Mouse (Mus musculus): Measurements from ENCODE around the gene Rnd2. TPM values are rescaled to one million over a fixed set of nuclear protein-coding genes. Genes with fewer than 3 reads are reported as not detected.
"Not testable (repeated sequence)": the region's sequence is repeated elsewhere in the genome, so short reads cannot be mapped to it uniquely, and the experiment has no call there.

Rnd2 gene
- polyA plus RNA-seq, 1 experiment from 2014 or later = 16.0 TPM

GRCm38 (mm10) chr11:101462583-101463440, 2.0 kb upstream of the Rnd2 start:
- Histone ChIP-seq H3K36me3 (peaks cover 9% of the 10 kb centered on the region), H3K9me3 (no peaks in the 10 kb centered on the region), H3K27ac (no peak overlapping the region), H3K4me3 (replicated peaks) (no peak overlapping the region), H3K4me2 (peak overlapping the region; percentile 95; the same call in 1 of the 2 replicates), H3K4me1 (peaks cover 43% of the 10 kb centered on the region), H3K27me3 (replicated peaks) (no peaks in the 10 kb centered on the region), H3K9ac (no peak overlapping the region)
- 28% methylated on average over 13 of the region's 13 CpGs for WGBS
- ATAC-seq (ENCODE audit: insufficient read depth, low FRiP score, low read depth) = no peak

GRCm38 (mm10) chr11:101465101-101465868, 486 bp downstream of the Rnd2 start:
- no peaks in the 10 kb centered on the region for H3K27me3 ChIP-seq (replicated peaks)
- no peaks in the 10 kb centered on the region for H3K9me3 ChIP-seq
- peak overlapping the region; percentile 89 for H3K4me3 ChIP-seq (replicated peaks)
- H3K4me1 ChIP-seq = peaks cover 38% of the 10 kb centered on the region
- H3K9ac ChIP-seq = peak overlapping the region; percentile 68
- H3K27ac ChIP-seq = peak overlapping the region; percentile 94
- H3K36me3 ChIP-seq = peaks cover 5% of the 10 kb centered on the region
- WGBS = under 1% methylated on average over 51 of the region's 51 CpGs
- peak overlapping the region; percentile 95 for H3K4me2 ChIP-seq
- peak; percentile 40 for ATAC-seq (ENCODE audit: insufficient read depth, low FRiP score, low read depth)

GRCm38 (mm10) chr11:101465869-101466551, 1.2 kb downstream of the Rnd2 start, which contains the start of gene Vat1:
Gene Vat1, minus strand, starts transcription at chr11:101466230.
- 2% methylated on average over 60 of the region's 60 CpGs for WGBS

GRCm38 (mm10) chr11:101466552-101466950, 1.8 kb downstream of the Rnd2 start:
- H3K9ac ChIP-seq; H3K9me3 ChIP-seq; H3K27ac ChIP-seq; ATAC-seq (ENCODE audit: insufficient read depth, low FRiP score, low read depth); H3K36me3 ChIP-seq; H3K27me3 ChIP-seq (replicated peaks): not testable (repeated sequence)
- Histone ChIP-seq H3K4me2 (peak overlapping the region; percentile 95), H3K4me1 (peaks cover 38% of the 10 kb centered on the region), H3K4me3 (replicated peaks) (peak overlapping the region; percentile 89)
- 62% methylated on average over 5 of the region's 5 CpGs for WGBS

More at GRCm38 (mm10) chr11:101465869-101466551, 1.2 kb downstream of the Rnd2 start, which contains the start of gene Vat1:
- ATAC-seq (ENCODE audit: insufficient read depth, low FRiP score, low read depth) = peak; percentile 59
- Histone ChIP-seq H3K36me3 (peaks cover 4% of the 10 kb centered on the region; the same call in 1 of the 2 replicates), H3K9me3 (no peaks in the 10 kb centered on the region), H3K4me2 (peak within 1 kb of the TSS; percentile 95), H3K4me1 (peaks cover 38% of the 10 kb centered on the region), H3K9ac (peak within 1 kb of the TSS; percentile 68), H3K4me3 (replicated peaks) (peak within 1 kb of the TSS; percentile 89), H3K27ac (peak within 1 kb of the TSS; percentile 94), H3K27me3 (replicated peaks) (no peaks in the 10 kb centered on the region)

GRCm38 (mm10) chr11:101467477-101468262, 2.9 kb downstream of the Rnd2 start:
- Histone ChIP-seq H3K9ac (peak overlapping the region; percentile 58; the same call in 1 of the 2 replicates), H3K27me3 (replicated peaks) (no peaks in the 10 kb centered on the region), H3K4me2 (peak overlapping the region; percentile 98), H3K4me1 (peaks cover 33% of the 10 kb centered on the region), H3K36me3 (no peaks in the 10 kb centered on the region), H3K27ac (peak overlapping the region; percentile 65; the same call in 1 of the 2 replicates), H3K9me3 (no peaks in the 10 kb centered on the region), H3K4me3 (replicated peaks) (peak overlapping the region; percentile 86)
- under 1% methylated on average over 51 of the region's 54 CpGs for WGBS
- ATAC-seq (ENCODE audit: insufficient read depth, low FRiP score, low read depth) = peak; percentile 65

- Histone ChIP-seq H3K4me1 (peaks cover 28% of the 10 kb centered on the region), H3K27me3 (replicated peaks) (no peaks in the 10 kb centered on the region), H3K4me2 (peak overlapping the region; percentile 98), H3K27ac (peak overlapping the region; percentile 65; the same call in 1 of the 2 replicates), H3K9ac (peak overlapping the region; percentile 58), H3K9me3 (no peaks in the 10 kb centered on the region), H3K36me3 (no peaks in the 10 kb centered on the region), H3K4me3 (replicated peaks) (peak overlapping the region; percentile 86)
- ATAC-seq (ENCODE audit: insufficient read depth, low FRiP score, low read depth) = peak; percentile 5; the same call in 1 of the 2 replicates
- WGBS = 1% methylated on average over 29 of the region's 31 CpGs
These were observed 3.5 kb downstream of the Rnd2 start for GRCm38 (mm10) chr11:101468263-101468688.

- H3K4me1 ChIP-seq = peaks cover 23% of the 10 kb centered on the region
- 7% methylated on average over 13 of the region's 13 CpGs for WGBS
These were observed 3.9 kb downstream of the Rnd2 start for GRCm38 (mm10) chr11:101468731-101469130.

GRCm38 (mm10) chr11:101469155-101469554, 4.4 kb downstream of the Rnd2 start:
- WGBS = 60% methylated on average over 4 of the region's 4 CpGs
- no peak for ATAC-seq (ENCODE audit: insufficient read depth, low FRiP score, low read depth)
- no peaks in the 10 kb centered on the region for H3K36me3 ChIP-seq
- H3K4me1 ChIP-seq = peaks cover 19% of the 10 kb centered on the region
- H3K27ac ChIP-seq = no peak overlapping the region
- no peak overlapping the region for H3K9ac ChIP-seq
- H3K4me2 ChIP-seq = peak overlapping the region; percentile 98
- no peaks in the 10 kb centered on the region for H3K27me3 ChIP-seq (replicated peaks)
- H3K4me3 ChIP-seq (replicated peaks) = peak overlapping the region; percentile 86
- no peaks in the 10 kb centered on the region for H3K9me3 ChIP-seq

More at GRCm38 (mm10) chr11:101468731-101469130, 3.9 kb downstream of the Rnd2 start:
- Histone ChIP-seq H3K4me3 (replicated peaks) (peak overlapping the region; percentile 86), H3K9ac (no peak overlapping the region), H3K4me2 (peak overlapping the region; percentile 98), H3K9me3 (no peaks in the 10 kb centered on the region), H3K36me3 (no peaks in the 10 kb centered on the region), H3K27ac (peak overlapping the region; percentile 65; the same call in 1 of the 2 replicates), H3K27me3 (replicated peaks) (no peaks in the 10 kb centered on the region)
- ATAC-seq (ENCODE audit: insufficient read depth, low FRiP score, low read depth) = no peak

- 53% methylated on average over 7 of the region's 7 CpGs for whole genome bisulfite sequencing
- H3K9ac ChIP-seq = no peak overlapping the region
These were observed 5.4 kb downstream of the Rnd2 start for GRCm38 (mm10) chr11:101470206-101470605.

GRCm38 (mm10) chr11:101471926-101472325, 7.1 kb downstream of the Rnd2 start:
- no peak for ATAC-seq (ENCODE audit: insufficient read depth, low FRiP score, low read depth)
- Histone ChIP-seq H3K9ac (no peak overlapping the region), H3K27me3 (replicated peaks) (no peaks in the 10 kb centered on the region), H3K4me1 (peaks cover 8% of the 10 kb centered on the region), H3K9me3 (no peaks in the 10 kb centered on the region), H3K4me3 (replicated peaks) (no peak overlapping the region), H3K4me2 (no peak overlapping the region), H3K36me3 (no peaks in the 10 kb centered on the region), H3K27ac (no peak overlapping the region)
- WGBS = 63% methylated on average over 3 of the region's 3 CpGs

More at GRCm38 (mm10) chr11:101470206-101470605, 5.4 kb downstream of the Rnd2 start:
- Histone ChIP-seq H3K4me2 (no peak overlapping the region), H3K27me3 (replicated peaks) (no peaks in the 10 kb centered on the region), H3K9me3 (no peaks in the 10 kb centered on the region), H3K4me1 (peaks cover 14% of the 10 kb centered on the region), H3K27ac (no peak overlapping the region), H3K4me3 (replicated peaks) (no peak overlapping the region), H3K36me3 (no peaks in the 10 kb centered on the region)
- ATAC-seq (ENCODE audit: insufficient read depth, low FRiP score, low read depth) = no peak

Data from stomach, embryonic 15.5 days (tissue).